Mouse (Mus musculus): ENCODE results near the gene Apobr. TPM values are rescaled to one million over a fixed set of nuclear protein-coding genes. Genes with fewer than 3 reads are reported as not detected.

Gene Apobr
- polyA plus RNA-seq, 1 experiment from 2014 or later = 0.61 TPM

GRCm38 (mm10) chr7:126623381-126623780 lies 38.6 kb downstream of the Apobr start:
- DNase-seq (ENCODE audit: low spot score) (no peak), ATAC-seq (ENCODE audit: insufficient number of reproducible peaks, low FRiP score, low TSS enrichment, low read depth) (no peak)
- Histone ChIP-seq H3K4me1 (ENCODE audit: control insufficient read depth, insufficient read depth, low read length) (0 out of 2 replicates have a peak, but pooled peaks cover under 1% of the 10 kb centered on the region), H3K4me3 (ENCODE audit: low read depth, low read length) (no peak overlapping the region), H3K9me3 (ENCODE audit: control insufficient read depth, low read length) (no peaks in the 10 kb centered on the region), H3K9ac (ENCODE audit: low read length) (no peak overlapping the region), H3K36me3 (ENCODE audit: control insufficient read depth, insufficient read depth, low read length) (no peaks in the 10 kb centered on the region), H3K27ac (replicated peaks; ENCODE audit: low read depth, low read length) (no peak overlapping the region), H3K4me2 (ENCODE audit: low read depth, severe bottlenecking) (no peak overlapping the region), H3K27me3 (ENCODE audit: control insufficient read depth, insufficient read depth, low read length) (no peaks in the 10 kb centered on the region)
- WGBS = 81% methylated on average over 1 of the region's 1 CpGs

DNA sequence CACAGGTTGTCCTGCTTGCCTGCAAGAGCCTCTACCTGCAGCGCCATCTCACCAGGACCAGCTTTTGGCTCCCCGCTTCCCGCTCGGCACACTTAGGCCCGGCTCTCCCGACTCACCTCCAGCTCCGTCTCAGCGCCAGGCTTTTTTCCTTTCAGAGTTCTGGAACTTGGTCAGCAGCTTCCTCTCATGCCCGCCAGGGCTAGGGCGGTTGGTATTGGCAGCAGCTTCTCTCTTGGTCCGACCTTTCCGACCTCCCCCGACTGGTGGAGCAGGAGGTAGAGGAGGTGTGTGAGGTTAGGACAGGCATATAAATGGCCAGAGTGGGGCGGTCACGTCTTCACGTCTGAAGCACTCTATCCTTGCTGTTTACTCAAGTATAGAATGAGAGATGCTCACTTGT lies 40.0 kb downstream of the Apobr start:
- H3K4me3 ChIP-seq (ENCODE audit: low read depth, low read length) = no peak overlapping the region
- no peaks in the 10 kb centered on the region for H3K27me3 ChIP-seq (ENCODE audit: control insufficient read depth, insufficient read depth, low read length)
- no peak overlapping the region for H3K9ac ChIP-seq (ENCODE audit: low read length)
- H3K4me2 ChIP-seq (ENCODE audit: low read depth, severe bottlenecking) = no peak overlapping the region
- no peak overlapping the region for H3K27ac ChIP-seq (replicated peaks; ENCODE audit: low read depth, low read length)
- no peak for ATAC-seq (ENCODE audit: insufficient number of reproducible peaks, low FRiP score, low TSS enrichment, low read depth)
- no peaks in the 10 kb centered on the region for H3K9me3 ChIP-seq (ENCODE audit: control insufficient read depth, low read length)
- DNase-seq (ENCODE audit: low spot score) = no peak
- WGBS = 61% methylated on average over 16 of the region's 16 CpGs
- H3K36me3 ChIP-seq (ENCODE audit: control insufficient read depth, insufficient read depth, low read length) = no peaks in the 10 kb centered on the region
- H3K4me1 ChIP-seq (ENCODE audit: control insufficient read depth, insufficient read depth, low read length) = 0 out of 2 replicates have a peak, but pooled peaks cover 2% of the 10 kb centered on the region

DNA sequence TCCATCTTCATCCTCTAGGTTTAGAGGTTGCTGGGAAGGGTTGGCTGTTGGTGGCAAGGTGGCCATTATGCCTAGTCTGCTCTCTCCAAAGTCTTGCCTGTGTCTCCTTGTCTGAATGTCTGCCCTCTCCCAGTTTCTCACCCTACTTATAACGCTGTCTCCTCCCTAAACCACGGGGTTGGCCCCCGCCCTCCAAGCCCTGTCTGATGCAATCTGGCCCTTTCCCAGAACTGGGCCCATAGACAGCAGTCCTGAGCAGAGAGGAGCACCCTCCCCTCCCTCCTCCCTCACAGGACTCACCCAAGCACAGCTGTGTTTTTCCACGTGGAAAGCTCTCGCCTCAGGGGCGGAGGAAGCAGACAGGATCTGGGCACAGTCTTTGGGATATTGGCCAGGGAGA lies 40.6 kb downstream of the Apobr start:
- Histone ChIP-seq H3K9ac (ENCODE audit: low read length) (no peak overlapping the region), H3K4me1 (ENCODE audit: control insufficient read depth, insufficient read depth, low read length) (0 out of 2 replicates have a peak, but pooled peaks cover 2% of the 10 kb centered on the region), H3K27me3 (ENCODE audit: control insufficient read depth, insufficient read depth, low read length) (no peaks in the 10 kb centered on the region), H3K27ac (replicated peaks; ENCODE audit: low read depth, low read length) (no peak overlapping the region), H3K4me2 (ENCODE audit: low read depth, severe bottlenecking) (no peak overlapping the region), H3K36me3 (ENCODE audit: control insufficient read depth, insufficient read depth, low read length) (no peaks in the 10 kb centered on the region), H3K9me3 (ENCODE audit: control insufficient read depth, low read length) (no peaks in the 10 kb centered on the region), H3K4me3 (ENCODE audit: low read depth, low read length) (no peak overlapping the region)
- no peak for ATAC-seq (ENCODE audit: insufficient number of reproducible peaks, low FRiP score, low TSS enrichment, low read depth)
- no peak for DNase-seq (ENCODE audit: low spot score)
- WGBS = 62% methylated on average over 6 of the region's 6 CpGs

- no peak overlapping the region for H3K27ac ChIP-seq (replicated peaks; ENCODE audit: low read depth, low read length)
- H3K4me3 ChIP-seq (ENCODE audit: low read depth, low read length) = no peak overlapping the region
- DNase-seq (ENCODE audit: low spot score) (no peak), ATAC-seq (ENCODE audit: insufficient number of reproducible peaks, low FRiP score, low TSS enrichment, low read depth) (no peak)
- H3K4me1 ChIP-seq (ENCODE audit: control insufficient read depth, insufficient read depth, low read length) = 0 out of 2 replicates have a peak, but pooled peaks cover 2% of the 10 kb centered on the region
- no peak overlapping the region for H3K4me2 ChIP-seq (ENCODE audit: low read depth, severe bottlenecking)
- no peaks in the 10 kb centered on the region for H3K36me3 ChIP-seq (ENCODE audit: control insufficient read depth, insufficient read depth, low read length)
- no peaks in the 10 kb centered on the region for H3K9me3 ChIP-seq (ENCODE audit: control insufficient read depth, low read length)
- no peaks in the 10 kb centered on the region for H3K27me3 ChIP-seq (ENCODE audit: control insufficient read depth, insufficient read depth, low read length)
- 84% methylated on average over 3 of the region's 3 CpGs for WGBS
- H3K9ac ChIP-seq (ENCODE audit: low read length) = no peak overlapping the region
Measured at GRCm38 (mm10) chr7:126625807-126626600, 41.3 kb downstream of the Apobr start.

- ATAC-seq (ENCODE audit: insufficient number of reproducible peaks, low FRiP score, low TSS enrichment, low read depth) (no peak), DNase-seq (ENCODE audit: low spot score) (no peak)
- Histone ChIP-seq H3K4me1 (ENCODE audit: control insufficient read depth, insufficient read depth, low read length) (0 out of 2 replicates have a peak, but pooled peaks cover 5% of the 10 kb centered on the region), H3K9ac (ENCODE audit: low read length) (no peak overlapping the region), H3K36me3 (ENCODE audit: control insufficient read depth, insufficient read depth, low read length) (no peaks in the 10 kb centered on the region), H3K27ac (replicated peaks; ENCODE audit: low read depth, low read length) (peak overlapping the region; percentile 42; the same call in 1 of the 2 replicates), H3K4me3 (ENCODE audit: low read depth, low read length) (no peak overlapping the region), H3K9me3 (ENCODE audit: control insufficient read depth, low read length) (no peaks in the 10 kb centered on the region), H3K27me3 (ENCODE audit: control insufficient read depth, insufficient read depth, low read length) (no peaks in the 10 kb centered on the region), H3K4me2 (ENCODE audit: low read depth, severe bottlenecking) (no peak overlapping the region)
- WGBS = 53% methylated on average over 6 of the region's 6 CpGs
Measured at GRCm38 (mm10) chr7:126628111-126628510, 43.4 kb downstream of the Apobr start.

GRCm38 (mm10) chr7:126629915-126630314 lies 45.2 kb downstream of the Apobr start:
- H3K4me1 ChIP-seq (ENCODE audit: control insufficient read depth, insufficient read depth, low read length) = peaks cover 10% of the 10 kb centered on the region; the same call in 1 of the 2 replicates
- DNase-seq (ENCODE audit: low spot score) = no peak
- no peak overlapping the region for H3K9ac ChIP-seq (ENCODE audit: low read length)
- no peak overlapping the region for H3K4me3 ChIP-seq (ENCODE audit: low read depth, low read length)
- ATAC-seq (ENCODE audit: insufficient number of reproducible peaks, low FRiP score, low TSS enrichment, low read depth) = no peak
- H3K9me3 ChIP-seq (ENCODE audit: control insufficient read depth, low read length) = no peaks in the 10 kb centered on the region
- no peaks in the 10 kb centered on the region for H3K36me3 ChIP-seq (ENCODE audit: control insufficient read depth, insufficient read depth, low read length)
- no peak overlapping the region for H3K27ac ChIP-seq (replicated peaks; ENCODE audit: low read depth, low read length)
- no peak overlapping the region for H3K4me2 ChIP-seq (ENCODE audit: low read depth, severe bottlenecking)
- no peaks in the 10 kb centered on the region for H3K27me3 ChIP-seq (ENCODE audit: control insufficient read depth, insufficient read depth, low read length)
- 33% methylated on average over 3 of the region's 3 CpGs for WGBS

DNA sequence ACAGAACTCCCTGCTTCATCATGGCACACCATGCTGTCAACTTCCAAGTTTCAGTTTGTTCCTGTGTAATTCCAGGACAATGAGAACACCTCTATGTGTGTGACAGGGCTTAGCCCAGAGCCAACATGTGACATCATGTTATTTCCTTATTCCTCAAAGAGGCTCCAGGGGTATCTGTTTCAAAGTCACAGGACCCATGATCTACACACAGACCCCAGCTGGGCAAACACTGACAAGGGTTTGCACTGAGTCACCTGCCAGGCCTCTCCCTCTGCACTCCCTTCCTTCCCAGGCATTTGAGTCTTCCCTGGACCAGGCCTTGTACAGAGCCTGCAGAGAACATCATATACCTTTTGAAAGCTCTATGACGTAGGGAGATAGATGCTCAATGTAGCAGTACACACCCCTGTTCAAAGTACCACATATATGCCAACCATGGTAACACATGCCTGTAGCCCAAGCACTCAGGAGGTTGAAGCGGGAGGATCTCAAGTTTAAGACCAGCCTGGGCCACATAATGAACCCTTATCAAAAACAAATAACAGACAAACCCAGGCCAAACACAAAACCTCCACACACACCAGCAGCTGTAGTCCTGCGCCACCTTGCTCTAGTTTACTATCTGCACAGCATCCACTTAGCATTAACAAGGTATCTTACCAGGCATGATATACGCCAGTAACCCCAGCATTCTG lies 46.2 kb downstream of the Apobr start, which contains the start of gene Nupr1:
Gene Nupr1, minus strand, starts transcription at position 38 of the 695 bp plus-strand sequence.
- no peak within 1 kb of the TSS for H3K27ac ChIP-seq (replicated peaks; ENCODE audit: low read depth, low read length)
- no peaks in the 10 kb centered on the region for H3K9me3 ChIP-seq (ENCODE audit: control insufficient read depth, low read length)
- H3K4me2 ChIP-seq (ENCODE audit: low read depth, severe bottlenecking) = no peak within 1 kb of the TSS
- ATAC-seq (ENCODE audit: insufficient number of reproducible peaks, low FRiP score, low TSS enrichment, low read depth) (no peak), DNase-seq (ENCODE audit: low spot score) (no peak)
- no peaks in the 10 kb centered on the region for H3K36me3 ChIP-seq (ENCODE audit: control insufficient read depth, insufficient read depth, low read length)
- H3K4me1 ChIP-seq (ENCODE audit: control insufficient read depth, insufficient read depth, low read length) = peaks cover 10% of the 10 kb centered on the region; the same call in 1 of the 2 replicates
- H3K9ac ChIP-seq (ENCODE audit: low read length) = no peak within 1 kb of the TSS
- 95% methylated on average over 4 of the region's 4 CpGs for WGBS
- H3K27me3 ChIP-seq (ENCODE audit: control insufficient read depth, insufficient read depth, low read length) = no peaks in the 10 kb centered on the region
- no peak within 1 kb of the TSS for H3K4me3 ChIP-seq (ENCODE audit: low read depth, low read length)

- DNase-seq (ENCODE audit: low spot score) (no peak), ATAC-seq (ENCODE audit: insufficient number of reproducible peaks, low FRiP score, low TSS enrichment, low read depth) (no peak)
- 45% methylated on average over 2 of the region's 2 CpGs for WGBS
- H3K36me3 ChIP-seq (ENCODE audit: control insufficient read depth, insufficient read depth, low read length) = no peaks in the 10 kb centered on the region
- no peak overlapping the region for H3K27ac ChIP-seq (replicated peaks; ENCODE audit: low read depth, low read length)
- H3K9me3 ChIP-seq (ENCODE audit: control insufficient read depth, low read length) = no peaks in the 10 kb centered on the region
- no peak overlapping the region for H3K4me3 ChIP-seq (ENCODE audit: low read depth, low read length)
- no peak overlapping the region for H3K9ac ChIP-seq (ENCODE audit: low read length)
- peaks cover 10% of the 10 kb centered on the region; the same call in 1 of the 2 replicates for H3K4me1 ChIP-seq (ENCODE audit: control insufficient read depth, insufficient read depth, low read length)
- no peak overlapping the region for H3K4me2 ChIP-seq (ENCODE audit: low read depth, severe bottlenecking)
- H3K27me3 ChIP-seq (ENCODE audit: control insufficient read depth, insufficient read depth, low read length) = no peaks in the 10 kb centered on the region
Measured at GRCm38 (mm10) chr7:126632478-126632877, 47.7 kb downstream of the Apobr start.

All from limb, embryonic 11.5 days (tissue).